Mouse (Mus musculus) layer of hippocampus, adult 8-10 months (tissue): ENCODE measurements around the gene Adra1d. TPM values are rescaled to one million over a fixed set of nuclear protein-coding genes. Genes with fewer than 3 reads are reported as not detected.

Experiments
- DNase-seq, 2 experiments: peaks; one replicate each; pipeline ENCODE4 v3.0.0; 2022; ENCODE audit warnings: low spot score in 2 of 2
- total RNA-seq, 4 experiments: library from RNA; stranded (reverse); gene quantifications; 2 replicates each; pipeline ENCODE4 v1.2.4; 2022

The Adra1d gene
- total RNA-seq, 4 experiments from 2014 or later: 70.1 to 81.0 (median 76.5) TPM

DNA sequence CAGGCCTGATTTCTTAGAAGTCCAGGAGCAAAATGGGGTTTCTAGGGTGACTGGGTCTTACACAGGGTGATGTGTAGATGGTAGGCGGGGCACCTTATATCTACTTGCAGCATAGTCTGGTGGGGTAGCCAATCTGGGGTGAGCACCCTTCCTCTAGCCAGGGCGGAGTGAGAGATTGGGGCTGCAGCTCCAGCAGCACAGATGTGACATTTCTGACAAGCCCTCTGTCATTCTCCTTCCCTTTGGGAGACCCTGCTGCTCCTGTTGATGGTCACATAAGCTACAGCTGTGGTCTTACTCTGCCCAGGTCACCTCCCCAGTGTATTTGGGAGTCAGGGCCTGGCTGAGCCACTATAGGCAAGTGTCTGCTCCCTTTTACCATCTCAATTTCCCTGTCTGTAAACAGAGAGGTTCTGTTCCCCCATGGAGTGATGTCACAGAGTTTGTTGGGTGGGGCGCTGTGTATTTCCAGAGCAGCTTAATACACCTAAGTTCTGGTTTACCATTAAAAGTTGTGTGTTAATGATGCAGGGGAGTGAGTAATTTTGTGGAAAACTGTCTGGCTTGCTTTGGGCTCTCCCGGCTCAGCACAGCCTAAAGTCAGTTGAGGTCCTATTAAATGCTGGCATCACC is 64.7 kb downstream of the Adra1d start:
- DNase-seq: no peak

DNA sequence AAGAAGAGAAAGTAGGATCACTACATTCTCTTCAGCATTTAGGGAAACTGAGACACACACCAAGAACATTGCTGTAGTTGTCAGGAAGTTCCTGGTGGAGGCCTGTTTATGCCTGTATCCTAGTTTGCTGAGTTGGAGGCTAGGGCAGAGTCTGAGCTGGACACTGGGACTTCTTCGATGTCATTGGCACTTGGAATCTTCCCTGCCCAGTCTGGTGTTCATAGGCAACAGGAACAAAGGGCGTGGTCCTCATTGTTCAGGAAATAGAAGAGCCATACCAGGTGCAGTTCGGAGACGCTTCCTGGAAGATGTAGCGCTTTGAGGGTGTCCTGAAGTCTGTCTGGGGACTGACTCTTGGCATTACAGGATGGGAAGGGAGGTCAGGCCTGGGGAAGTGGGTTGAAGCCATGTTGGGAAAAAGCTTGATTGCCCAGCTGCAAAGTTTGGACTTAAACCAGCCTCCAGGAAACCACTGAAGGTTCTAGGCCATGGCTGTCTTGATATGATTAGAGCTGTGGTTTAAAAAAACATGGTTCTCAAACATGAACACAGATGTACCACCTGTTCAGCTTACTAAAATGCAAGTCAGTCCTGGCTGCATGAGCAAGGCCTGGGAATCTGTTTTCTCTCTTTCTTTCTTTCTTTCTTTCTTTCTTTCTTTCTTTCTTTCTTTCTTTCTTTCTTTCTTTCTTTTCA is 65.8 kb downstream of the Adra1d start:
- DNase-seq: no peak

Other genes starting within 250 kb of the Adra1d start
- 10 to 100 TPM; 26.5 to 30.2 (median 28.2) TPM for gene Rnf24, start 209.4 kb downstream of the Adra1d start, total RNA-seq
- gene Smox, start 70.8 kb downstream of the Adra1d start, total RNA-seq: 10 to 100 TPM; 57.8 to 80.1 (median 67.6) TPM